Mouse (Mus musculus) mesoderm, embryonic 11.5 days (tissue): ENCODE measurements around the gene Dhrs13.
A peak's percentile ranks its signal among the peaks of the same experiment; 100 is the strongest.
"Not testable (repeated sequence)": the region's sequence is repeated elsewhere in the genome, so short reads cannot be mapped to it uniquely, and the experiment has no call there.

ENCODE experiments used
- DNase-seq: peaks from one replicate; pipeline ENCODE4 v3.0.0-alpha.2; 2012; ENCODE audit warnings: low read depth, low spot score

Gene Dhrs13

GRCm38 (mm10) chr11:78042290-78042870 is 10.3 kb downstream of the Dhrs13 start:
- not testable (repeated sequence) for DNase-seq

GRCm38 (mm10) chr11:78044758-78045251 is 12.7 kb downstream of the Dhrs13 start:
- no peak for DNase-seq

- DNase-seq: not testable (repeated sequence)
These were observed 16.6 kb downstream of the Dhrs13 start for GRCm38 (mm10) chr11:78048637-78049036.

- DNase-seq: no peak
These were observed 21.0 kb downstream of the Dhrs13 start for GRCm38 (mm10) chr11:78053078-78053477.

GRCm38 (mm10) chr11:78056946-78057345 is 24.9 kb downstream of the Dhrs13 start:
- no peak for DNase-seq

DNA sequence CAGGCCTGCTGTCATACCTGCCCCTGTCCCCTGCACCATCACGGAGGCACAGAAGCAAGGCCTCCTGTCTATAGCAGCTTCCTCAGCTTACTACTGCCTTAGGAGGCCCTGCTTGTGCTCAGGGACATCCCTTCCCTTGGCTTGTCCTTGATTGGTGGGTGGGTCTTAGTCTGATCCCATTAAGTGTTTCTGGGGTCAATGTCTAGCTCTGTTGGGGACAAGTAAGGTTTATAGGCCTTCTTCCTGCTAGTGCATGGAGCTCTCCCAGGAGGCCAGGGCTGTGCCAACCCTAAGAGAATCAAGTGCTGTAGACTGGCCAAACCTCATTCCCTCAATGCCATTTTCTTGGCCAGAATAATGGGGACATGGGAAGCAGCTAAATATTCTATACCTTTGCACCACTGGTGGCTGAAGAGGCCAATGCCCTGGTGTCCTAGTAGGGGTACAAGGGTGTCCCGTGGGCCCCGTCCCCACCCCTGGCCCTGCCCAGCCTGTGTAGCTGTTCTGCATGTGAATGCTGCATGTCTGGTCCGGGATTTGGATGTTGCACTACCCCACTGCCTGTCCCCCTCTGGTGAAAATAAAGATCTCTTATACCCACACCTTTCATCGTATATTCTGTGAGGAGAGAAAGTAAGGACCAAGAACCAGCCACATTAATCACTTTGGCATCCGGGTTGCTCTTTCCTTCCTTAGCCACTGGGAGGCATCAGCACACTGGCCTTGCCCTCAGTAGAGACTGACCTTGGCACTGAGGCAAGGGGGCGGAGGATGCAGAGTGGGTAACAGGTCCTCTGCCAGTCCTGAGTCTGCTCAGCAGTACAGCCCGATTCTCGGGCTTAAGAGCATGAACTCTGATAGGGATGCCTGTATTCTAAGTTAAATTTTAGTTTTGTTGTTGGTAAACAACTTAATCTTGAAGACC is 28.0 kb downstream of the Dhrs13 start:
- DNase-seq: peak; percentile 43

DNA sequence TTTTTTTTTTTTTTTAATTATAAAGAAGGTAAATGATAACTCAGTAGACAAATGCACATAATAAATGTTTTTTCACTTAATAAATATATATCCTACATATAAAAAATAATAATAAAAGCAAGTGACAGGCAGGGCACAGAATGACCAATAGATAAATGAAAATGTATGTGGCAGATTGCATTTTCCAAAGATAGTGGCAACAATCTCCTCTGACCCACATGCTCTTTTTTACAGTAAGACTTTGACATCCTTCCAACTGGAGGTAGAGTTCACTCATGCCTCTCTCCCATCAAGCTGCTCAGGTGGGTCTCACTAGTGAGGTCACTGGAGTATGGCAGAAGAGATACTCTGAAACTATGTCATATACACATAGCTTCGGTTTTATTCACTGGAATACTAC is 30.5 kb downstream of the Dhrs13 start:
- DNase-seq: no peak

DNA sequence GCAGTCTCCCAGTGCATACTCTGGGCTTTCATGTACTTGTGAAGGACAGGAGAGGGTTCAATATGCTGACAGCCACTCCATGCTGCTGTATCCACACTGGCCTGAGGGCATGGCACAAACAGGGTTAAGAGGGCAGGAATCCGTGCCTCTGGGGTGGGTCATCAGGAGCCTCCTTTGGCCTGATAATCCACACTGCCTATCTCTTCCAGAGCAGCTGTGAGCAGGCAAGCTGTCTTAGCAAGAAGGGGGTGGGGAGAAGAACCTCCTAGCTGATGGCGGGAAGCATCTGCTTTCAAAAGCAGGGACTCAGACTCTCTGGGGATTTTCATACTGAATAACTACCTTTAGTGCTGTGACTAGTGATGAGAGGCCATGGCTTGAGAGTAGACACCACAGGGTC is 33.8 kb downstream of the Dhrs13 start:
- DNase-seq: no peak

GRCm38 (mm10) chr11:78066641-78067040 is 34.6 kb downstream of the Dhrs13 start:
- DNase-seq: no peak

GRCm38 (mm10) chr11:78067566-78067965 is 35.5 kb downstream of the Dhrs13 start:
- DNase-seq: no peak

DNA sequence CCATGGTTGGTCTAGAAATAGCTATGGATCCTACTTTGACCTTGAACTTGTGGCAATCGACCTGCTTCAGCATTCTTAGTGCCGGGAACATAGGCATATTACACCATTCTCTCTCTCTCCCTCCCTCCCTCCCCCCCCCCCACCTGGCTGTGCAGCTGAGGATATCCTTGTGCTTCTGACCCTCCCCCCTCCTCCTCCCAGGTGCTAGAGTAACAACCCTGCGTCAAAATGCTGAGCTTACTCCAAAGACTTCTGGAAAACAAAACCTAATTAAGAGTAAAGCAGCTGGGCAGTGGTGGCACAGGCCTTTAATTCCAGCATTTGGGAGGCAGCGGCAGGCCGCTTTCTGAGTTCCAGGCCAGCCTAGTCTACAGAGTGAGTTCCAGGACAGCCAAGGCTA is 37.0 kb downstream of the Dhrs13 start:
- DNase-seq: no peak

- no peak for DNase-seq
These were observed 37.6 kb downstream of the Dhrs13 start for GRCm38 (mm10) chr11:78069646-78070045.

DNA sequence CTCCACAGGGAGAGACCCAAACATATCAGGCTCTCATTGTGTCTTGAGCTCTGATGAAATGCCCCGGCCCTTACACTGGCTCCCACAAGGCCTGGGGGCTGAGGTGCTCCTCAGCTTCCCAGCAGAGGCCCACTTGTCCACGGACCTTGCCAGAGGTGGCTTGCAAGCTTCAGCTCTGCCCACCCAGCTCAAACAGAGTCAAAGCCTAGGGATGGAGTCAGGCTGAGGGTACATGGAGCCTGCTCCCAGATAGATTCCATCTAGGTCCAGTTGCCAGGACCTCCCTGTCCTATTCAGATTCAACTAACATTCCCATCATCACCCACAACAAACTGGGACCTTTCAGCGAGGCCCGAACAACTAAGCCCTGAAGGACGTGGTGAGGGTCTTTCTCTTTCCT is 39.9 kb downstream of the Dhrs13 start:
- DNase-seq: no peak

DNA sequence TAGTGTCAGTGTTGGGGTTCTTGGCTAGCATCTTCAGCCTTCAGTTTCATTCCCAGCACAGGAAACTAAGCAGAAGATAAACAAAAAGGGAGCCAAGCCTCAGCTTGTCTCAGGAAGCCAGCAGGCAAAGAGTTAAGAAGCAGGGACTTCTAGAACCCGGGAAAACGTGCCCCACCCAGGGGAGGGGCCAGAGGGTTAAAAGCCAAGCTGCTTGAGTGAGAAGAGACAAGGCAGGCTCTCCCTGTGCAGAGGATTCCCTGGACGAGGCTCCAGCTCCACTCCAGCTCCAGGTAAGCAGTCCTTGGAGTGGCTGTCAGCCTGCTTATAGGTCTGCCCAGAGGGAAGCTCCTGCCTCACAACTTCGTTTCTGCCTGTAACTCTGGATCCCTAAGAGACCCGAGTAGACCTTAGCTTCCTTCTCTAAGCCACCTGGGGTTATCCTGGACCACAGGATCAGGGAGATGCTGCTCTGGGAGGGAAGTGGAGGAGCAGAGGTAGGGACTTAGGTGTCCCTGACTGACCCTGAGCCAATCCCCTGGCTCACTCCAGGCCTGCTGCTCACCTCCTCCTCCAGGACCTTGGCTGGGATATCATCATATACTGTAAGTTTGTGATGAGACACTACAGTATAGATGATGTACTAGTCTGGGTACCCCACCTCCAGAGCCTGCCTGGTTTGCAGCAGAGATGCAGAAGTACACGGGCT is 40.5 kb downstream of the Dhrs13 start:
- DNase-seq: no peak

GRCm38 (mm10) chr11:78073577-78074276 is 41.6 kb downstream of the Dhrs13 start:
- no peak for DNase-seq

- no peak for DNase-seq
These were observed 42.2 kb downstream of the Dhrs13 start for GRCm38 (mm10) chr11:78074277-78074652.

DNA sequence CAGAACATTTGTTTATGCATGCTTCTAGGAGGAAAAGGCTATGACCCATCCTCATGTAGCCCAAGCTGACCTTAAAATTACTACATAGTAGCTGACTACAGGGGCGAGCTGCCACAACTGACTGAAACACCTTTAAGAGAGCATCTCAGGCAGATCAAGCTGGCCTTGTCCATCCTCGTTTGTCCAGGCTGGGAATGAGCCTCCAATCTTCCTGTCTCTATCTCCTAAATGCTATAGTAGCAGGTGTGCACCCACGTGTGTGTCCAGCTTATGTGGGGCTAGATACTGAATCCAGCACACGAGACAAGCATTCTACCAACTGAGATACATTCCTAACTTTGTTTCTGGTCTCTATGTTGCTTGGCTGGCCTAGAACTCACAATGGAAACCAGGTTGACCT is 42.6 kb downstream of the Dhrs13 start:
- no peak for DNase-seq

- DNase-seq: peak; percentile 86
These were observed 48.2 kb downstream of the Dhrs13 start, which contains the start of gene Eral1 for GRCm38 (mm10) chr11:78079961-78080921. Gene Eral1, minus strand, starts transcription at chr11:78080383.

DNA sequence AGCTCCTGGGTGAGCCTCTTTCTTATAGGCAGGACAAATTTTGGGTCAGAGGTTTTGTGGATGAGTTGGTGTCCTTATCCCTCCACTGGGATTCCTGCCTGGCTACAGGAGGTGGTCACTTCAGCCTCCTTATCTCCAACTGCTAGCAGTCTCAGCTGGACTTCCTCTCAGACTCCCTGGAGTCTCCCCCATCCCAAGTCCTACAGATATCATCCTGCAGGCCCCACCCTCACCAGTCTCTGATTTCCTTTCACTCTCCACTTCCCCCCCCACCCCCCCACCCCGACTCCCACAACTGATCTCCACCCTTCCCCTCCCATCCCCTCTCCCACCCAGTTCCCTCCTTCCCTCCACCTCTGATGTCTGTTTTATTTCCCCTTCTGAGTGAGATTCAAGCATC is 51.5 kb downstream of the Dhrs13 start:
- DNase-seq: no peak

DNA sequence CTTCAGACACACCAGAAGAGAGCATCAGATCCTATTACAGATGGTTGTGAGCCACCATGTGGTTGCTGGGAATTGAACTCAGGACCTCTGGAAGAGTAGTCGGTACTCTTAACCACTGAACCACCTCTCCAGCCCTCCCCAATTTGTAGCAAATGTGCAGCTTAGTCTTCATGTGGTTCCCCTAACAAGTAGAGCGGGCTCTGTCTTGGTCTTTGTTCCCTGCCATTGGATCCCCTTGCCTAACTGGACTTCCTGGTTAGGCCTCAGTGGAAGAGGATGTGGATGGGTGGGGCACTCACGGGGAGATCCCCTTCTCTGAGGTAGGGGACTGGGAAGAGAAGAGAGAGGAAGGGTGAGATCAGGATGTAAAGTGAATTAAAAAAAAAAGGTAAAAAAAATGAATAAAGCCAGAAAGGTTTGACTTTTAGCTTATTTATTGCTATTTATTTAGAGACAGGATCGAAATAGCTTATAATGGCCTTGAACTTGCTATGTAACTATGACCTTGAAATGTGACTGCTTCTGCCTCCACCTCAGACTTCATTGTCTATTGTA is 54.9 kb downstream of the Dhrs13 start:
- no peak for DNase-seq
